Mouse (Mus musculus) left cerebral cortex, adult 2 months (tissue): ENCODE results near the gene Cox19. TPM values are rescaled to one million over a fixed set of nuclear protein-coding genes. Genes with fewer than 3 reads are reported as not detected.

Experiments used
- DNase-seq, 2 experiments: peaks; one replicate each; pipeline ENCODE4 v3.0.0; 2021 to 2022; ENCODE audit warnings: low spot score in 2 of 2, mixed read lengths in 1 of 2; ENCODE audit errors: extremely low spot score in 1 of 2
- H3K27ac ChIP-seq: fragments of 200-600 bp; 2 replicates; pipeline ENCODE4 v1.8.1; 2022
- H3K4me3 ChIP-seq: fragments of 200-600 bp; 2 replicates; pipeline ENCODE4 v1.8.1; 2022
- CTCF ChIP-seq: fragments of 200-600 bp; IDR thresholded peaks from 2 replicates; pipeline ENCODE4 v1.8.1; 2022; ENCODE audit warnings: antibody characterized with exemption, mild to moderate bottlenecking, moderate library complexity
- intact Hi-C: fragments of 180-260 bp; cut with DNase I; formaldehyde crosslinking; loops from one replicate; pipeline ENCODE4 v1.15.1; 2025
- total RNA-seq, 2 experiments: library from RNA; stranded (reverse); gene quantifications; 2 replicates each; pipeline ENCODE4 v1.2.3; 2021

Cox19 gene
- total RNA-seq, 2 experiments from 2014 or later: 67.6 to 69.4 TPM

DNA sequence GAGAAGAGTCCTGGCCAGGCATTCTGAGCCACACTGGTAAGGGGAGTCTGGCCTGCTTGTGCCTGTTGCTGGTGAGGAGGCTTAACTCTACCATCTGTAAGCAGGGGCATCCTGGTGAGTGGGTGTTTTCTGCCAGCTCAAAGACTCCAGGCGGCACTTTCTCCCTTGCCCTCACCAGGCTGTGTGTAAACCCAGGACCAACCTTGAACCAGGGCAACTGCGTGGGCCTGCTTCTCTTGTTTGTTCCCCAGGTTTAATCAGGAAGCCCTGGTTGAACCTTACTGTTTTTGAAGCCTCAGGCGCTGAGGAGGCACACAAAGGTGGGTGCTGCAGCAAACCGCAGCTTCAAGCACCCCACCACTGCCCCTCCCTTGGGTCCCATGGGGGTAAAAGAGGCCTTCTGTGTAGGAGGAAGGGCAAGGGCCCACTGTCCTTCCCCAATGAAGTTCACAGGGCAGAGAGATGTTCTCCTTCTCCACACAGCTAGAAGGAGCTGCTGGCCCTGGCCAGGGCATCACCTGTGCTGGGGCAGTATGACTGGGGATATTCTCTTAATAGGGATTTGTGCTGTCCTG is 16.8 kb upstream of the Cox19 start:
- no peak for TF ChIP-seq CTCF
- no peak overlapping the region for H3K4me3 ChIP-seq
- no peak for DNase-seq
- intact Hi-C loops: no loop called here
- H3K27ac ChIP-seq: peak overlapping the region; percentile 37

DNA sequence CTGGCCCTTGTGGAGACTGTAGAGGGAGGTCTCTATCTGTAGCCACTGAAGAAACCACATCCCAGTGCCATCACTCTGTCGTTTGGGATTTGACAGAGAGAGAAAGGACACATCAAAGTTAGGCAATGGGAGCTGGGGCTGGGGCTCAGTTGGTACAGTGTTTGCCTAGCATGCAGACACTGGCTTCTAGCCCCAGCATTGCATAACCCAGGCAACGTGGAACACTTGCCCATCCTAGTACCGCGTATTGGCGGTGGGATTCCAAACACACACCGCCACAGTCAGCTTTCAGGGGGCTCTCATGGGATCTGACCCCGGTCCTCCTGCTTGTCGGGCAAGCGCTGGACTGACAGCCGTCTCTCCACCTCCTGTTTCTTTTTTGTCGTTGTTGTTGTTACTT is 15.3 kb upstream of the Cox19 start:
- no peak for TF ChIP-seq CTCF
- no peak for DNase-seq
- Histone ChIP-seq H3K4me3 (no peak overlapping the region), H3K27ac (0 out of 2 replicates have a peak overlapping the region, but pooled peaks have one; percentile 28)
- intact Hi-C loops: no loop called here

DNA sequence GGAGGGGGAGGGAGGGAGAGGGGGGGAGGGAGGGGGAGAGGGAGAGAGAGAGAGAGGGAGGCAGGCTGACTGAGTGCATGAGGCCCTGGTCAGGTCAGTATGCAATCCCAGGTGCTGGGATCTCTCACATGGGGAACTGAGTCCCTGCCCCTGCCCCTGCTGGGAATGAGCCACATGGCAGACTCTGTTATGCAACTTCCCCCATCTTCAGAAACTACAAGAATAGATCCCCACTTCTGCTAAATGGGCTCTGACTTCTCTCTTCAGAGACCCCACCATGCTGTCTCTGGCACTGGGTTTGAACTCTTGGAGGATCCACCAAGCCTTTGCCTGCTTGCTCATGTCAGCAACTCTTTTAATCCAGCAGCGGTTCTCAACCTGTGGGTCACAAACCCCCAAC is 14.6 kb upstream of the Cox19 start:
- Histone ChIP-seq H3K4me3 (no peak overlapping the region), H3K27ac (no peak overlapping the region)
- no peak for DNase-seq
- intact Hi-C loops: loop anchor here (2.0 kb wide), 1 partner anchor 103 kb away; no protein-coding TSS in a partner anchor
- no peak for TF ChIP-seq CTCF

DNA sequence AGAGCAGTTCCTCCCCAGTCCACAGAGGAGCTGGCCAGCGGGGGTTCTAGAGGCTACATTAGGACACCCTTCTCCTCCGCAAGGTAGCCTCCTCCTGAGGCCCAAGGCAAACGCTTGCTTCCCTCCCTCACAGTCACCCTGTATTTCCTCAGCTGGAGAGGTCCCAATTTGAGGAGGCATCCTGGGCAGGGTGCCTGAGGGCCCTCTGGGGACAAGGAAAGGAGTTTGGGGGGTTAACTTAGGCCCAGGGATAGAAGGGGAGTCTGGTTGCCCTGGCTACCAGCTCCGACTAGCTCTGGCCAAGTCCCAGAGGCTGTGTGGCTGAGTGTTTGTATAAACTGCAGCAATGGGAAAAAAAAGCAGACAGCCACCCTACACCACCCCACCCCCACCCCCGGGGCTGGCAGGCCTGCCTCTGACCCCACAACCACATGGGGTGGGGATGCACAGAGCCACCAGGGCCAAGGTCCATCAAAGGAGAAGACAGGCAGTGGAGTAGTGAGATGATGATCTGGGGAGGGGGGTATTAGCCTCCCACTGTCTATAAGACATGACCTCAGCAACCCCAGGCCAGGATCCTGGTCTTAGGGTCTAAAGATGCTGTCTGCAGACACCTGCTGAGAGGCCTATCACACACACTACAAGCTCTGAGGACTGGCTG is 13.8 kb upstream of the Cox19 start:
- no peak for DNase-seq
- TF ChIP-seq CTCF: no peak

DNA sequence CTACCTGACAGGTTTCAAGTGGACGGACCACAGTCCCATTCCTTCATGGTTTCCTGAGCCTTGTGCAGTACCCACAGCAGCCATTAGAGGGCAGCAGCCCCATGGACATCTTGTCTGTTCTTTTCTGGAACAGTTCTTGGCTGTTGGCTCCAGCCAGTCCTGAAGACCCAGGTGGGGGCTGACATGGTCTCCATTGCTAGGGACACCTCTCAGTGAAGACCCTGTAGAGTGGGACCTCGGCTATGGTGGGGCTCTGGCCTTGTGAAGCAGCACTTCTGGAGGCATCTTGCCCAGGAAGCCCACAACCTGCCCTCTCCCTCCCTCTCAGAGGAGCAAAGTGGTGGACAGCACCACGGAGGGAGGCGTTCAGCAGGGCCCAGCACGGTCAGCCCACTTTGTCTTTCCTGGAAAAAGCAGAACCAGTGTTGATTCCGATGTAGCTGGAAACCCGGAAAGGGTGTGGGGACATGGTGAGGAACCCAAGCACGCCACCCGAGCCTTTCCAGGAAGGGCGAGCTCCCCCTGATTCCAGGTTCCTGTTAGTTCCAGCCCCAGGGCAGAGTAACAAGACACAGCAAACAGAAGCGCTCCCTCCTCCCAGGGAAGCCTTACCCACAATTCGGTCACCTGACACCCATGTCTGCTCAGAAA is 13.2 kb upstream of the Cox19 start:
- H3K4me3 ChIP-seq: no peak overlapping the region
- TF ChIP-seq CTCF: peak; percentile 100
- intact Hi-C loops: loop anchor here (1.0 to 2.0 kb wide), 2 partner anchors 34 to 104 kb away; no protein-coding TSS in a partner anchor
- H3K27ac ChIP-seq: peak overlapping the region; percentile 85
- DNase-seq: peak; percentile 84 to 93

More for the DNA sequence above, 13.8 kb upstream of the Cox19 start:
- H3K4me3 ChIP-seq: no peak overlapping the region
- peak overlapping the region; percentile 85 for H3K27ac ChIP-seq
- intact Hi-C loops: loop anchor here (1.0 to 2.0 kb wide), 2 partner anchors 33 to 104 kb away; no protein-coding TSS in a partner anchor

DNA sequence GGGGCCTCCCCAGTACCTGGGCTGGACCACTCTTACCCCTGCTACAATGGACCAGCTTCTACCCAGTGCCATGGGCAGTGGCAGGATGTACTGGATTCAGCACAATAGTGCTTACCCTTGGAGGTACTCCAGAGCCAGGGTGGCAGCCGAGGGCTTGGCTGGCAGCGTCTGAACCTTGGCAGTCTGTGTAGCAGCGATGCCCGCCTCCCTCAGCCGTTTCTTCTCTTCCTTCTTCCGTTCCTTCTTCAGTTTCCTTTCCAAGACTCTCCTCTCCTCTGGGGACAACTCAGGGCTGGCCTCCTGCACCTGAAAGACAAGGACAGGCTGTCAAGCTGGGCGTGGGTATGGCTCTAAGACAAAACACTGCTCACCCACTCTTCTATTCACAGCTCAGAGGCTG is 12.6 kb upstream of the Cox19 start:
- TF ChIP-seq CTCF: no peak
- H3K4me3 ChIP-seq: no peak overlapping the region
- intact Hi-C loops: loop anchor here (1.0 to 2.0 kb wide), 2 partner anchors 34 to 105 kb away; no protein-coding TSS in a partner anchor
- H3K27ac ChIP-seq: peak overlapping the region; percentile 85
- no peak for DNase-seq

DNA sequence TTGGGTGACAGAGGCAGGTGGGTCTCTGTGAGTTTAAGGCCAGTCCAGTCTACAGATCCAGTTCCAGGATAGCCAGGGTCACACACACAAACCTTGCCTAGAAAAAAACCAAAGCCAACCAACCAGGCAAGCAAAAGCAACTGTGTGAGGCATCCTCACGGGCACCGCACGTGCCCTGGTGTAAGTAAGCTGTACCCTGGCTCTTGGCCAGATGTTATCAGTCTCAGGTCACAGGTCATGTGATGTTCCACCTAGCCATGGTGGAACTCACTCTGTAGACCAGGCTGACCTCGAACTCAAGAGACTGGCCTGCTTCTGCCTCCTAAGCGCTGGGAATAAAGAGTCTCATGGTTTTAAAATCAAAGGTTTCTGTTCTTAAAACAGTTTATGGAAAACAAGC is 8.0 kb upstream of the Cox19 start:
- H3K4me3 ChIP-seq: no peak overlapping the region
- no peak for TF ChIP-seq CTCF
- no peak for DNase-seq
- no peak overlapping the region for H3K27ac ChIP-seq
- intact Hi-C loops: loop anchor here (5.0 to 10.0 kb wide), 2 partner anchors 308 to 514 kb away; no protein-coding TSS in a partner anchor

DNA sequence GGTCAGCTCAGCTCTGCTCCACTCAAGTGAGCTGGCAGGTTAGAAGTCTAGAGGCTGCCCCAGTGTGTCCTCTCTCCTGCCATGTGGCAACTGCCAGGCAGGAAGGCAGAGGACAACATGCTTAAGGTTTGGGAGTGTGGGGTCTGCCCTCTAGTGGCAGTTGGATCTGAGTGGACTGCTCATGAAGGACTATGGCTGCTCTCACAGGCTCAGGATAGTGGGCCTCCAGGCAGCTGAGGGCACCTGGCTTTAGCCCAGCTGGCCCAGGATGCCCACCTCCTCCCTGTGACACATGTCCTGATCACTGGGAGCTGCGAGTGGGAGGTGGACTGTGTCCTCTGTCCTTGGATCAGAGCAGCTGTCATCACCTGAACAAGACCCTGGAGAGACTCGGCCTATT is 7.4 kb upstream of the Cox19 start:
- no peak overlapping the region for H3K27ac ChIP-seq
- peak; percentile 63 for TF ChIP-seq CTCF
- no peak overlapping the region for H3K4me3 ChIP-seq
- intact Hi-C loops: loop anchor here (5.0 to 10.0 kb wide), 2 partner anchors 309 to 514 kb away; no protein-coding TSS in a partner anchor
- no peak for DNase-seq

DNA sequence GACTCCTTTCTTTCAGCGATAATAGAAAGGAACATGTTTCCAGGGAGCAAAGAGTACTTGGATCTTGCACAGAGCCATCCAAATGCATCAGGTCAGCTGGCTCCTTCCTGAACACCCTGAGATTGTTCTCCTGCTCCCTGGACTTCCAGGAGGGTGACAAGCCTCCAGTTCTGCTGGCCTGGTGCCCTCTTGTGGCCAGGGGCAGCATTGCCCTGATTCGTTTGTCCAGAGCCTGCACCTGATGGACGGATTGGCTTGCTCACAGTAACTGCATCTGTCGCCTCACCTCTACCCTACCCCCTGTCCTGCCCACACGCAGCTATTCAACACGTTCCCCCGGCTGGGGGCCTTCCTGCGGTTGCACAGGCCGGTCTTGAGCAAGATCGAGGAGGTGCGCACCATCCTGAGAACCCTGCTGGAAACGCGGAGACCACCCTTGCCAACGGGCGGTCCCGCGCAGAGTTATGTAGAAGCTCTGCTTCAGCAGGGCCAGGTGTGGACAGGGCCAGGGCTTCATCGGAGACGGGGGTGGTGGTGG is 4.1 kb upstream of the Cox19 start:
- no peak overlapping the region for H3K27ac ChIP-seq
- TF ChIP-seq CTCF: peak; percentile 93
- DNase-seq: peak; percentile 74 to 85
- intact Hi-C loops: loop anchor here (1.0 to 10.0 kb wide), 3 partner anchors 73 to 511 kb away; no protein-coding TSS in a partner anchor
- no peak overlapping the region for H3K4me3 ChIP-seq

DNA sequence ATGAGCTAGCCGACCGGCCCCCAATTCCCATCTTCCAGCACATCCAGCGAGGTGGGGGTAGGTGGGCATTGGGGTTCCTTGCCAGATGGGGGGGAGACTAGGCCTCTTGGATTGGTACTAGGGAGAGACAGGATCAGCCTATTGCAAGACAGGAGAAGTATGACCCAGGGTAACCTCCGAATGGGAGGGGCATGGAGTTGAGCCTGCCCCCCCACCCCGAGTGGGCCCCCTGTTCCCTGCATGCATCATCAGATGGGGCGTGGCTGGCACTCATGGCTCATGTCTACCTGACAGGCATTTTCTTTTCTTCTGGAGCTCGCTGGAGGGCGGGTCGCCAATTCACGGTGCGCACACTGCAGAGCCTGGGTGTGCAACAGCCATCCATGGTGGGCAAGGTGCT is 2.7 kb upstream of the Cox19 start:
- TF ChIP-seq CTCF: no peak
- DNase-seq: no peak
- intact Hi-C loops: loop anchor here (10.0 kb wide), 1 partner anchor 509 kb away; no protein-coding TSS in a partner anchor
- no peak overlapping the region for H3K4me3 ChIP-seq
- no peak overlapping the region for H3K27ac ChIP-seq

DNA sequence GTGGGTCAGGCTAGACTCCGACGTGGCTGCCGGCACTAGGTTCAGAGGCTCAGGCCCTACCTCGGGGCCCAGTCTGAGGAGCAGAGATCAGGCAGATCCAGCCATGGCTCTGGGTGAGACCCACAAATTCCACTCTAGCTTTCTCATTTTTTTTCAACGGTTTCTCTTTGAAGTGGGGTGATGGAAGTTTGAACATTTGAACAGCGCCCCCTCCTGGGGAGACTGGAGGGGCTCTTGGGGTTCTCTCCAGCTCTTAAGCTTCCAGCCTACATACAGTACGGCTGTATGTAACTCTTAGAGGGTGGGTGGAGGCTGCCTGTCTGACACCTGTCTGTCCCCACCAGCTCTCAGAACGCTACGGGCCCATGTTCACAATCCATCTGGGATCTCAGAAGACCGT is 2.3 kb upstream of the Cox19 start:
- Histone ChIP-seq H3K4me3 (no peak overlapping the region), H3K27ac (no peak overlapping the region)
- no peak for DNase-seq
- intact Hi-C loops: loop anchor here (10.0 kb wide), 1 partner anchor 509 kb away; no protein-coding TSS in a partner anchor
- peak; percentile 48 for TF ChIP-seq CTCF

DNA sequence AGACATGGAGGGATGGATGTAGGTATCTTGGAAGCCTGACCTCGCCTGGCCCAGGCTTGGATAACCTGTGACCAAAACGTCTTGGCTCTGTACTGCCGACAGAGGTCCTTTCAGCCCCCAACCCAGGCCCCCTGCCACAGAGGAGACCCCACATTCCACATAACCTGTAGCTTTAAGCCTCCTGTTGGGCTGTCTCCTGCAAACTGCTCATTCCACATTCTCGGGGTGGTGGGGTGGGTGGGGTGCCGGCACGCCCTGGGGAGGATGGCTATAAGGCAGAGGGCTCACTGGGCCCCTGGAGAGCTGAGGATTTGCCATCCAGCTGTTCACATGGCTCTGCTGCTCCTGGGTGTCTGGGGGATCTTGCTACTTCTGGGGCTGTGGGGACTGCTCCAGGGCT is 1.1 kb upstream of the Cox19 start, which contains the start of gene Cyp2w1:
Gene Cyp2w1, plus strand, starts transcription at position 301 of the 400 bp plus-strand sequence.
- DNase-seq: no peak
- no peak for TF ChIP-seq CTCF
- intact Hi-C loops: loop anchor here (10.0 kb wide), 1 partner anchor 508 kb away; no protein-coding TSS in a partner anchor
- Histone ChIP-seq H3K4me3 (no peak within 1 kb of the TSS), H3K27ac (no peak within 1 kb of the TSS)
